Mouse (Mus musculus) bone marrow macrophage, adult 2 months (primary cell): Measurements from ENCODE around the gene Clpp.

Source experiments
- CTCF ChIP-seq: IDR thresholded peaks from 2 replicates; pipeline ENCODE4 v1.5.1; 2012; ENCODE audit warnings: low read depth, mild to moderate bottlenecking, low read length, moderate library complexity
- POLR2A ChIP-seq: IDR thresholded peaks from 2 replicates; pipeline ENCODE4 v1.6.1; 2012; ENCODE audit warnings: mild to moderate bottlenecking, low read depth, low read length, borderline replicate concordance

- no peak for TF ChIP-seq CTCF
- TF ChIP-seq POLR2A: no peak
Measured at GRCm38 (mm10) chr17:56989467-56990114, 514 bp upstream of the Clpp start.
